Mouse (Mus musculus) c-Kit-positive CD71-positive TER-119-negative erythroid progenitor cells, embryonic 14.5 days (primary cell): ENCODE data around the gene Mospd3.

Source experiments
- DNase-seq: peaks from one replicate; pipeline ENCODE4 v3.0.0-alpha.2; 2013; ENCODE audit warnings: low read depth

Gene Mospd3

DNA sequence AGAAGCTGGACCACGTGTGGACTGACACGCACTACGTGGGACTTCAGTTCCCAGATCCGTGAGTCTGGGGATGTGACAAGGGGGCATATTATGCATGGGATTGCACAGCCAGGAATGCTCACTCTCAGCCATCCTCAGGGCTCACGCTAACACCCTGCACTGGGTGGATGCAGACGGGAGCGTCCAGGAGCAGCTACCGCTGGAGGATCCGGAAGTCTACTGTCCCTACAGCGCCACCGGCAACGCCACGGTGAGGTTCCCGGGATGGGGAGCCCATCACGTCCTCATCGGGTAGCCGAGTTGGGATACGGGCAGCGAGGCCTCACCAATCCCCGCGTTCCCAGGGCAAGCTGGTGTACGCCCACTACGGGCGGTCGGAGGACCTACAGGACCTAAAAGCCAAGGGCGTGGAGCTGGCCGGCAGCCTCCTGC is 26.4 kb downstream of the Mospd3 start:
- DNase-seq, result no peak

DNA sequence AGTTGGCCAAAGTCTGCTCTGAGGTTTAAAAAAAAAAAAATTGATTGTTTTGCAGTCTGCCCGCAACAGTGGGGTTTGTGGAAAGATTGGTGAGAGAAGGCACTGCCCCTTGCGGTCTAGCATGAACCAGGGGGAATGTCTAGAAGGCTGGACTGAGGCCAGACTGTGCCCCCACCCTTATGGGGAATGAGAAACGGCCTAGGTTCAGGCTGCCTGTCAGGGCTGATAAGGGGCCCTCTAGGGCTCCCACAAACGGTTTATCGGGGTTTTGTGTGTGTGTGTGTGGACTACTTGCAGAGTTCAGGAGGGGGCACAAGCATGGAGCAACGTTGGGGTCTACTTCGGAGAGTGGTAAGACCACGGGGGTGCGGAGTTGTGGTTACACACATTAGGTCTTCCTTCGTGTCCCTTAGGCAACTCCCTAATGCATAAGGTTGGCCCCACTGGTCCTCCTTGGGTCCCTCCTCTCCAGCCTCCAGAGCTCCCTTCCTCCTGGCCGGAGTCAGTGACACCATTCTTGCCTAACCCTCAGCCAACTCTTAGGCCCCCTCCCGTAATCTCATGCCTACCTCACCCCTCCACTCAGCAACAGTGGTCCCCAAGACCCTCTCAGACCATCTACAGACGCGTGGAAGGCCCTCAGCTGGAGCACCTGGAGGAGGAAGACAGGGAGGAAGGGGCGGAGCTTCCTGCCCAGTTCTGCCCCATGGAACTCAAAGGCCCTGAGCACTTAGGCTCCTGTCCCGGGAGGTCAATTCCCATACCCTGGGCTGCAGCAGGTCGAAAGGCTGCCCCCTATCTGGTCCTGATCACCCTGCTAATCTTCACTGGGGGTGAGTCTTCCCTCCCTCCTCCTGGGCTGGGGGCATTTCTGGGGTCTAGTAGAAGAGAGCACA is 29.9 kb downstream of the Mospd3 start:
- peak; percentile 84 for DNase-seq

DNA sequence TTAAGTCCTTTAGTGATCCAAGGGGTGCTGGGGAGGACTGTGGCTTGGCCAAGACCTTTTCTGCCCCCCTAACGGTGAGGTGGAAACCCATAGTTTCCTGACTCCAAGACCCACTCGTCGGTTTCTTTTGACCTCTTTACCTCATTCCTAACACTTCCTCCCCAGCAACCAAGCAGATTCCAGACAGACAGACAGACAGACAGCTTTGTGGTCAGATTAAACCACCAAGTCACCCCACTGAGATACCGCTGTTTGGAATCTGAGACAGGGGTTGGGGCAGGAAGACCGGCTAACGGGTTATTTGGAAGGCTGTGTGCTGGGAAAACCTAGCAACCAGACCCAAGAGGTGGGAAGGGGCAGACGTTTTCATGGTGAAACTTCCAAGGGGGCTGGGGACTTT is 30.7 kb downstream of the Mospd3 start:
- DNase-seq, result peak; percentile 27

DNA sequence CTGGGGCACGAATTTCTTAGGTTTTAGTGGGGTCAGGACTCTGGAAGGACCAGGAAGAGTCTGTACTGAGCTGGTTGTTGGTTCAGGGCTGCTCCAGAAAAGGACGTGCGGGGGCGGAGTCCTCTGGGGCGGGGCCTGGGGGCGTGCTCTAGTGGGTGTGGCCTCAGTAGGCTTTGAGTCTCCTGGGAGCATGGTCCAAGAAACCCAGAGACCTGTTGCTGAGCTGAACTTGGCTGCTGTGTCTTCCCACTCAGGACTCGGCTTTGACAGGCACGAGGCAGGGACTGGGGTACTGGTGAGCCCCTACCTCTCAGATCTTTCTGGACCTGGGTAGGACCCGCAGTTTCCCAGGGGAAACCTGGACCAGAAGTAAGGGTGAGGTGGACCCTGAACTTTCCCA is 31.2 kb downstream of the Mospd3 start, which contains the start of gene Tfr2:
Tfr2 (plus strand) TSS at position 176 of the 400 bp plus-strand sequence.
- DNase-seq, result peak; percentile 83

DNA sequence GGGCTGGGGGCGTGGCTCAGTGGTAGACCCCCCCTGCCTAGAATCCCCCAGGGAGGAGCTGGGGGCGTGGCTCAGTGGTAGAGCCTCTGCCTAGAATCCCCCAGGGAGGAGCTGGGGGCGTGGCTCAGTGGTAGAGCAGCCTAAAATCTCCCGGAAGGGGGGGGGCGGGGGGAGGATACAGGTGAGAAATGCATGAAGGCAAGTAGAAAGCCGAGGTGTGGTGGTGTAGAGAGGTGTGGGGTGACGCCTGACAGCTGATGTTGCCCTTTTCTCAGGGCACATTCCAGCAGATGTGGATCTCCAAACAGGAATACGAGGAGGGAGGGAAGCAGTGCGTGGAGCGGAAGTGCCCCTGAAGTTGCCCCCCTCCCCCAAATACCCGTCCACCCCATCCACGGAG is 31.8 kb downstream of the Mospd3 start:
- no peak for DNase-seq

DNA sequence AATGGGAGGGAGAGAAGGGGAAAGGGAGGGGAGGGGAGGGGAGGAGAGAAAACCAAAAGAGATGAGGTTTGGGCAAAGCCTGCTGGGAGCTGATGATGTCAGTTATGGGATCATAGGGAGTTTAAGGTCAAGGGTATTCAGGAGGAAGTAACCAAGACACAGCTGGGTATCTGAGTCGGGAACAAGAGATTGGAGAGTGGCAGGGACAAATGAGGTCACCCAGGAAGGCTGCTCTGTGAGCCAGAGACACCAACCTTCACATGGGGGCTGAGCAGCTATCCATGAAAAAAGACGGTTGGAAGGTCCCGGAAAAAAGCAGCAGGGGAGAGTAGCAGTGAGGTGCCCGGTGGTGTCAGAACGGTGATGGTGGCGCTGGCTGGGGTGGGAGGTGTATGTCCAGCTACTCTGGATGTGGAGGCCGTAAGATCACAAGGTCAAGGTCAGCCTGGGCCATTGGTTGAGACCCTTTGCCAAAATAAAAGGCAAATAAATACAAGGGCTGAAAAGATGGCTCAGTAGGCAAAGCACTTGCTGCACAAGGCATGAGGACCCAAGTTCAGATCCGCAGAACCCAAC is 32.5 kb downstream of the Mospd3 start:
- DNase-seq, result no peak

DNA sequence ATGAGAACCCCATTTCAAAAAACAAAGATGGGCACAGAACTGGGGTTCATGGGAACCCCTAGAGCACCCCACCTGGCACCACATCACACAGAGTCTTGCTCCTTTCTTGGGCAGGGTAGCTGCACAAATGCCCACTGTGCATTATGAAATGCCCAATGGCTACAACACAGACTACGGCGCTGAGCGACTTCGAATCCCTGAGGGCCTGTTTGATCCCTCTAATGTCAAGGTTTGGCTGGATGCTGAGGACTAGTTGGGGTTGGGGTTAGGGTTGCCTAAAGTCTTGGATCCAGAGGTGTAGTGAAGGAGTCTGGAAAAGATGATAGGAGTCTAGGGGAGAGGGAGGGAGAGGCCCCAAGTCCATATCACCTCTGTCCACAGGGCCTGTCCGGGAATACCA is 34.4 kb downstream of the Mospd3 start:
- DNase-seq, result no peak

DNA sequence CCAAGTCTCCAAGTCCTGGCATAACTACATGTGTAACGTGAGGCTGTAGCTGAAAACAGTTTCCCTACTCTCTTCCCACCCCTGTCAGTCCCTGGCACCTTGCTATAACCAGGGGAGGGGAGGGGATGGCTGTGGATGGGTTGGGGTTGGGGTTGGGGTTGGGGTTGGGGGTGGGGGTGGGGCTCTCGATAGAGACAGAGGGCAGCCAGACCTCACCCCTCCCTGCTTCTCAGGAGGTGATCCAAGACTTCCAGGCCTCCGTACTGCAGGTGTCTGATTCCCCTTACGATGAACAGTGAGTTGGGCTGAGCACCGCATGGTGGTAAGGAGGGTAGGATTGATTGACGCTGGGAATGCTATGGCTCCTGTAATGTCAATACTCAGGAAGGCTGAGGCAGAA is 35.1 kb downstream of the Mospd3 start:
- no peak for DNase-seq

DNA sequence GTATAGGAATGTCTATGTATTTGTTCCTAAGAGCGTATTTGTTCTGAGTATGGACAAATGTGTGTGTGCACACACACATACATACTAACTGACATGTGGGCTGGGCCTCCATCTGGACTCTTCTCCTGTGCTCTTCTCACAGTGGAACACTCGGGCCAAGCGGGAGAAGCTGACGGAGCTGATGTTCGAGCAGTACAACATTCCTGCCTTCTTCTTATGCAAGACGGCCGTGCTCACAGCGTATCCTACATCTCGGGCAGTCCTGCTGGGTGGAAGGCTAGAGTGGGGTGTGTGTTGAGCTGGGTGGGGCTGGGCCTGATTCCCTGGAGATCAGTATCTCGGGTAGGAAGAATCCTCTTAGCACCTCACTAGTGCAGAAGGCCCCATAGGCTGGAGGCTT is 37.9 kb downstream of the Mospd3 start:
- DNase-seq, result no peak

DNA sequence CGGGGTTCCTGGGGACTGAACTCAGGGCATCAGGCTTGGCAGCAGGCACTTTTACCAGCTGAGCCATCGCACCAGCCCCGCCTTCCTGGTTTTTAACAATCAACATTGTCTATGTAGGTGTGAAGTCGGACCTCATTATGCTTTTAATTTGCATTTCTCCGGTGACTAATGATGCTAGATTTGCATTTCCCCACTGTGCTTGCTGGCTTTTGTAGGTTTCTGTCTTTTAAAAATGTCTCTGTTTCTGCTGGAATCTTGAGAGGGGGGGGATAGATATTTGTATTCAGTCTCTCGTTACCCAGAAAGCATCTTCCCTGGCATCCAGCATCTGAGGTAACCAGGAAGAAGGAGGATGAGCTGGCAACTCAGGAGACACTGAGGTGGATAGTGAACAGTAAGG is 39.3 kb downstream of the Mospd3 start:
- no peak for DNase-seq

DNA sequence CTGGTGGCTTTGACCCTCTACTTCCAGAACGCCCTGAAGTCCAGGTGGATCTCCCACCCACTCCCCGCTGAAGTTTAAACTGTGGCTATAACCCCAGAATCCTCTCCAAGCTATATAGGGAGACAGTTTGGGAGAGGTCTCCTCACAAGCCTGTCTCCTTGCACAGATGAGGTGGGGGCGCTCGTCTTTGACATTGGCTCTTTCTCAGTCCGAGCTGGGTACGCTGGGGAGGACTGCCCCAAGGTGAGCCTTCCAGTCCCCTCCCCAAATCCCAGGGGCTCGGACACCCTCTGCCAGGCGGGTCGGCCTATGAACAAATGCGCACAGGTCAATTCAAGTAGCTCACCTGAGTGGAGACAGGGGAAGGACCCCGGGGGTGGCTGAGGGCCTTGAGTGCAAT is 47.0 kb downstream of the Mospd3 start:
- DNase-seq, result no peak

DNA sequence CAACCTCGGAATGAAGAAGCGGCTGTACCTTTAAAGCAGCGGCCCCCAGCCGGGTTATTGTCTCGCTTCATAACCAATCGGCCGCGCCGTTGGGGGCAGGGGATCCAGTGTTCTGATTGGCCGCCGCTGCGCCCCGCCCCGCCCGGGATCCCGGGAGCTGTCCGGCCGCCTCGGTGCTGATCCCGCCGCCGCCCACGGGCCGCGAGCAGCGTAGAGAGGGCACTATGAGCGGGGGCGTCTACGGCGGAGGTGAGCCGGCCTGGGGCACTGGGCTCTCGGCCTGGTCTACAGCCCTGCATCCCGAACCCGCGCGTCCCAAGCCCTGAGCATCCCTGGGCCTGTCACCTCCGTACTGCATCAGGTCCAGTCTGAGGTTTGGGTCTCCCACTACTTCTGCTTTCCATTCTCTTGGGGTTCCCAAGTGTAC is 47.4 kb downstream of the Mospd3 start, which contains the start of gene Actl6b:
Actl6b (plus strand) TSS at position 107 of the 427 bp plus-strand sequence.
- DNase-seq, result peak; percentile 49

DNA sequence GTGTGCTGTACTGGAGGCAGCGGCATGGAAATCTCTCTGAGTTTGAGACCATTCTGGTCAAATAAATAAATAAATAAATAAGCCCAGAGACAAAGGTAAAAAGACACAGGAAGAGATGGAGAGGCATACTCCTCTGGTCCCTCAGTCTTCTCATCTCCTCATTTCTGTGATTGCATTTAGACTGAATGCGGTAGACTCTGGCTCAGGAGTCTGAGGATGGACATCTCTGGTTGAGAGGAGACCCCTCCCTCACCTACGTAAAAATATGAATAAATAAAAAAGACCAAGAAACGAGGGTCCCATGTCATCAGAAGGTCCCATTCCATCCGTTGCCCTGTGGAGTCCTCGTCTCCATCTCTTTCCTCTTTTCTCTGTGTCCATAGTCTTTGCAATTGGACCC is 47.9 kb downstream of the Mospd3 start:
- DNase-seq, result no peak

DNA sequence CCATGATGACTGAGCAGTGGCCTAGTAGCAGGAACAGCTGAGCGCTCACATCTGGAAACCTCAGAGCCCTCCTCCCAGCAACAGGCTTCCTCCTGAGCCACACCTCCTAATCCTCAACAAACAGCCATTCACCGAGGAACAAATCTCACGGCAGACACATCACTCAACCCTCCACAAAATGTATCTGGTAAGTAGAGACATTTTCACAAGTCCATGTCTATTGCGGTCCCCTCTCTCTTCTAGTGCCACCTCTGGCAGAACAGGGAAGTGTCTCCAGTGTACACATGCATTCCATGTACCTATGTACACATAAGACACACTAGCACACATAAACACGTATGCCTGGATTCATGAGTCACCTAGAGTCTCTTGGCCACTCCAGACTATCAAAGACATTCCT is 49.7 kb downstream of the Mospd3 start:
- no peak for DNase-seq

DNA sequence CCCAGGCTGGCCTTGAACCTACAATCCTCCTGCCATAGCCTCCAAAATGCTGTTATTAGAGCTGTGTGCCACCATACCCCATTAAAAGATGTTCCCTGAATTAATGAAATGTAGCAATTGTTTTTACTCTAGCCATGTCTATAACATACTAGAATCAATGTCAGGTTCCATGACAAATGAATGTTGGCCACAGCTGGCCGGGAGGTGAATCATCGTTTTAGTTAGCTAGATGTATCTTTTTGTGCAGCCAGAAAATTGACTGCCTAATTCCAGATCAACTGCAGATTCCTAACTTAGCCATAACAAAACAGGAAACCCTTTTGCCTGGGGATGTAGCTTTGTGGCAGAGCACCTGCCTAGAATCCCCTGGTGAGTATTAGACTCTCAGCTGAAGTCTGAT is 51.0 kb downstream of the Mospd3 start:
- DNase-seq, result no peak
